Mouse (Mus musculus): Measurements from ENCODE around the gene Hba-a2. TPM values are rescaled to one million over a fixed set of nuclear protein-coding genes. Genes with fewer than 3 reads are reported as not detected.
"Not testable (repeated sequence)": the region's sequence is repeated elsewhere in the genome, so short reads cannot be mapped to it uniquely, and the experiment has no call there.

Hba-a2 gene
- 2,488 and 5,855 TPM in 2 replicates for polyA plus RNA-seq (2012; rRNA removed)

GRCm38 (mm10) chr11:32296203-32296602, at the start of gene Hba-a2:
Gene Hba-a2 (plus strand): TSS chr11:32296489.
- DNase-seq (ENCODE audit: low read depth) = not testable (repeated sequence)

- DNase-seq (ENCODE audit: low read depth) = no peak
Observed at GRCm38 (mm10) chr11:32247068-32247467, 49.2 kb upstream of the Hba-a2 start.

- DNase-seq (ENCODE audit: low read depth) = no peak
Observed at GRCm38 (mm10) chr11:32248350-32248749, 47.9 kb upstream of the Hba-a2 start.

- DNase-seq (ENCODE audit: low read depth) = no peak
Observed at GRCm38 (mm10) chr11:32250880-32251763, 45.2 kb upstream of the Hba-a2 start.

GRCm38 (mm10) chr11:32253121-32253520, 43.2 kb upstream of the Hba-a2 start:
- no peak for DNase-seq (ENCODE audit: low read depth)

- no peak for DNase-seq (ENCODE audit: low read depth)
Observed at GRCm38 (mm10) chr11:32256146-32256545, 40.1 kb upstream of the Hba-a2 start.

- no peak for DNase-seq (ENCODE audit: low read depth)
Observed at GRCm38 (mm10) chr11:32256566-32256965, 39.7 kb upstream of the Hba-a2 start.

- DNase-seq (ENCODE audit: low read depth) = no peak
Observed at GRCm38 (mm10) chr11:32262674-32263415, 33.4 kb upstream of the Hba-a2 start.

GRCm38 (mm10) chr11:32265117-32265738, 31.1 kb upstream of the Hba-a2 start:
- no peak for DNase-seq (ENCODE audit: low read depth)

- DNase-seq (ENCODE audit: low read depth) = no peak
Observed at GRCm38 (mm10) chr11:32266194-32266593, 30.1 kb upstream of the Hba-a2 start.

GRCm38 (mm10) chr11:32266776-32267175, 29.5 kb upstream of the Hba-a2 start:
- no peak for DNase-seq (ENCODE audit: low read depth)

- DNase-seq (ENCODE audit: low read depth) = peak; percentile 23
Observed at GRCm38 (mm10) chr11:32267188-32267884, 29.0 kb upstream of the Hba-a2 start, which contains the start of gene Nprl3. Gene Nprl3 (minus strand): TSS chr11:32267707.

- no peak for DNase-seq (ENCODE audit: low read depth)
Observed at GRCm38 (mm10) chr11:32267964-32268363, 28.3 kb upstream of the Hba-a2 start.

- no peak for DNase-seq (ENCODE audit: low read depth)
Observed at GRCm38 (mm10) chr11:32268952-32269351, 27.3 kb upstream of the Hba-a2 start.

- DNase-seq (ENCODE audit: low read depth) = no peak
Observed at GRCm38 (mm10) chr11:32271178-32271577, 25.1 kb upstream of the Hba-a2 start.

- no peak for DNase-seq (ENCODE audit: low read depth)
Observed at GRCm38 (mm10) chr11:32276347-32276746, 19.9 kb upstream of the Hba-a2 start, which contains the start of gene Hba-x. Gene Hba-x (plus strand): TSS chr11:32276400.

GRCm38 (mm10) chr11:32277736-32278457, 18.4 kb upstream of the Hba-a2 start:
- no peak for DNase-seq (ENCODE audit: low read depth)

GRCm38 (mm10) chr11:32278458-32278957, 17.8 kb upstream of the Hba-a2 start:
- no peak for DNase-seq (ENCODE audit: low read depth)

- no peak for DNase-seq (ENCODE audit: low read depth)
Observed at GRCm38 (mm10) chr11:32280646-32281045, 15.6 kb upstream of the Hba-a2 start.

GRCm38 (mm10) chr11:32281416-32282144, 14.7 kb upstream of the Hba-a2 start:
- no peak for DNase-seq (ENCODE audit: low read depth)

Measured in gonadal fat pad, adult 2 months (tissue).